Mouse (Mus musculus) C2C12 (cell line): ENCODE measurements at regions not wholly inside any gene's neighbourhood (a gene's known extent, or its start where the extent isn't known, plus 50 kb on each side); places are given as distances from the start of the nearest gene placed in this dataset.

Experiments
- H3K27me3 ChIP-seq: one replicate; pipeline ENCODE4 v1.6.1; 2011; ENCODE audit not compliant: control insufficient read depth, insufficient read depth, insufficient read length
- H3K36me3 ChIP-seq: one replicate; pipeline ENCODE4 v1.6.1; 2011; ENCODE audit not compliant: control insufficient read depth, insufficient read depth
- H3K4me3 ChIP-seq: one replicate; pipeline ENCODE4 v1.5.1; 2011; ENCODE audit warnings: mild to moderate bottlenecking, control low read depth; ENCODE audit not compliant: poor library complexity, insufficient read depth, severe bottlenecking
- H3K79me2 ChIP-seq: one replicate; pipeline ENCODE4 v1.6.1; 2011; ENCODE audit not compliant: control insufficient read depth, insufficient read depth
- H3K79me3 ChIP-seq: one replicate; pipeline ENCODE4 v1.6.1; 2011; ENCODE audit warnings: low read depth, control low read depth
- H3ac ChIP-seq: one replicate; pipeline ENCODE3; 2011; ENCODE audit warnings: low read depth; ENCODE audit not compliant: control insufficient read depth, insufficient read length
- CEBPB ChIP-seq: IDR thresholded peaks from one replicate; pipeline ENCODE4 v1.6.1; 2011; ENCODE audit warnings: low read depth, mild to moderate bottlenecking, control low read depth, moderate library complexity
- CTCF ChIP-seq: IDR thresholded peaks from one replicate; pipeline ENCODE4 v1.5.1; 2011; ENCODE audit not compliant: control insufficient read depth, insufficient read depth, insufficient read length
- FOSL1 ChIP-seq: IDR thresholded peaks from one replicate; pipeline ENCODE4 v1.8.0; 2011; ENCODE audit warnings: mild to moderate bottlenecking, low read length; ENCODE audit not compliant: poor library complexity, insufficient read depth, severe bottlenecking
- MAX ChIP-seq: IDR thresholded peaks from one replicate; pipeline ENCODE4 v1.6.1; 2011; ENCODE audit warnings: mild to moderate bottlenecking, control low read depth
- MYOD1 ChIP-seq: IDR thresholded peaks from one replicate; pipeline ENCODE4 v1.6.1; 2011; ENCODE audit warnings: low read depth; ENCODE audit not compliant: control insufficient read depth, insufficient read length
- MYOG ChIP-seq: IDR thresholded peaks from one replicate; pipeline ENCODE4 v1.6.1; 2011; ENCODE audit not compliant: control insufficient read depth, insufficient read length; ENCODE audit errors: extremely low read depth
- USF1 ChIP-seq: IDR thresholded peaks from one replicate; pipeline ENCODE4 v1.6.1; 2011; ENCODE audit warnings: low read depth, mild to moderate bottlenecking, control low read depth, moderate library complexity

GRCm38 (mm10) chr3:137547938-137548337 lies 73.5 kb upstream of the Ddit4l start:
- Histone ChIP-seq H3K79me2 (no peaks in the 10 kb centered on the region), H3K27me3 (no peaks in the 10 kb centered on the region), H3K79me3 (no peaks in the 10 kb centered on the region), H3K36me3 (no peaks in the 10 kb centered on the region), H3K4me3 (no peak overlapping the region), H3ac (no peak overlapping the region)
- TF ChIP-seq FOSL1 (no peak), CEBPB (no peak), CTCF (no peak), MYOG (no peak), MYOD1 (no peak), MAX (no peak), USF1 (no peak)

GRCm38 (mm10) chr3:137550708-137551107 lies 70.7 kb upstream of the Ddit4l start:
- H3K79me2 ChIP-seq: no peaks in the 10 kb centered on the region
- no peaks in the 10 kb centered on the region for H3K36me3 ChIP-seq
- no peaks in the 10 kb centered on the region for H3K79me3 ChIP-seq
- no peak overlapping the region for H3ac ChIP-seq
- H3K27me3 ChIP-seq: no peaks in the 10 kb centered on the region
- TF ChIP-seq MYOD1 (no peak), MAX (no peak), CTCF (no peak), MYOG (no peak), FOSL1 (no peak), USF1 (no peak), CEBPB (no peak)
- H3K4me3 ChIP-seq: no peak overlapping the region

DNA sequence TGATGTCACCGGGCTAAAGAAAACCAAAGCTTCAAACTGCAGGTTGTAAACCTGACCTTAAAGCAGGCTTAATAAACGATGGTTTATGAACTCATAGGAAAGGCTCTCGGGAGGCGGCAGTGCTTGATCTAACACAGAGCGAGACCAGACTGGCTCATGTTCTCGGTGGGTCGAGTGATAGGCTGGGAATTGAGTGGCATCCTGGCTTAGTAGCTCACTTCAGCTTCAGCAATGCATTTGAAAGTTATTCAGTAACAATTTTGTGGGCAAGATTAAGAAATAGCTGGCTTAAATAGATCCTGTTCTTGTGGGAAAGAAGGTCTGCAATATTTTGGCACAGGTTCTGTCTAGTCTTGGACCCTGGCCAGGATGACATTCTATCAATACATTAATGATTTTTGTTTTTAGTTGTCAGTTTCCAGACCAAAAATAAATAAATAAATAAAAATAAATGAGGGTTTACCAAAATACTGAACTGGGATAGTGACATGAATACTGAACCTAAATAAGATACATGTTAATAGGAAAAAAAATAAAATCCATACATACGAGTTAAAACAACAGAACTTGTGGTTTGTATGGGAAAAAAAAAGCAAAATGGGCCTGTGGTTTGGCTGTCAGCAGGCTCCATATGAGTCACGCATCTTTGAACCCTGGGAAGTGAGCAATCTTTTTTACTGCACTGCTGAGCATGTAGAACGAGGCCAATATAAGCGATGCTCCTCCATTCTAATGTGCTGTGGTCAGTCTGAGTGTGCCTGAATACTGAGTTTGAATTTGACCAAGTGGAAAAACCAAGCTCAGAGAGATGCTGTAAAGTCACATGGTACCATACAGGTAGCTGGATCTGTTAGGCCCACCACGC lies 68.7 kb upstream of the Ddit4l start:
- H3K4me3 ChIP-seq: no peak overlapping the region
- no peaks in the 10 kb centered on the region for H3K79me2 ChIP-seq

DNA sequence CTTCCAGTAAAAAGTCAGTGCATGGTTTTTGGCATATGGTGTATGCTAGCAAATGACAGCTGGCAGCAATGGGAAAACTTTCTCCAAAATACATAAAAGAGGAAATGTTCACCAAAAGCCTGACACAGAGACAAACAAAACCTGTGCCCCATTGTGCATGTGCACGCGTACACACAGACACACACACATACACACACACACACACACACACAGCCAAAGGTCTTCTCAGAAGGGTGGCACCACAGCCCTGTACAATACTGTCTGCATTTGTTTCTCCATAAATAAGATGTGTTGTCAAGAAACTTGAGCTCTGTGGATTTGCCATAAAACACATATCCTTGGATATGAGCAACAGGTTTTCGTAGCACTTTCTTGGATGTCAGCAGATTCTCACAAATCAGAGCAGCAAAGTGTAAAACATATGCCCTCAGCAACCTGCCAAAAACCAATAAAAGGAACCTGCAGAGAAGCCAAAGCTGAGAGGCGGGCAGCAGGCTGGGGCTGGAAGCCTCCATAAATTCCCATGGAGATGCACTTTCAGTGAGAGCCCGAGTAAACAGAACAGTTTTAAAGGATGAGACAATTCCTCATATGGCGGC lies 60.5 kb upstream of the Ddit4l start:
- no peak overlapping the region for H3K4me3 ChIP-seq
- H3K27me3 ChIP-seq: no peaks in the 10 kb centered on the region
- H3K36me3 ChIP-seq: no peaks in the 10 kb centered on the region
- H3K79me3 ChIP-seq: no peaks in the 10 kb centered on the region
- TF ChIP-seq MYOD1 (no peak), USF1 (no peak), CEBPB (no peak), CTCF (no peak), FOSL1 (no peak), MAX (no peak), MYOG (no peak)
- H3ac ChIP-seq: no peak overlapping the region
- H3K79me2 ChIP-seq: no peaks in the 10 kb centered on the region

More for the DNA sequence above, 68.7 kb upstream of the Ddit4l start:
- no peak overlapping the region for H3ac ChIP-seq
- H3K36me3 ChIP-seq: no peaks in the 10 kb centered on the region
- H3K79me3 ChIP-seq: no peaks in the 10 kb centered on the region
- TF ChIP-seq CEBPB: peak; percentile 79
- no peak for TF ChIP-seq MYOD1
- TF ChIP-seq MAX: peak; percentile 70
- peak; percentile 34 for TF ChIP-seq USF1
- TF ChIP-seq FOSL1: peak; percentile 55
- TF ChIP-seq MYOG: no peak
- TF ChIP-seq CTCF: no peak
- H3K27me3 ChIP-seq: no peaks in the 10 kb centered on the region

- H3K27me3 ChIP-seq: no peaks in the 10 kb centered on the region
- no peaks in the 10 kb centered on the region for H3K79me2 ChIP-seq
- no peaks in the 10 kb centered on the region for H3K36me3 ChIP-seq
- H3ac ChIP-seq: no peak overlapping the region
- no peaks in the 10 kb centered on the region for H3K79me3 ChIP-seq
- no peak overlapping the region for H3K4me3 ChIP-seq
- TF ChIP-seq FOSL1 (no peak), MYOD1 (no peak), CTCF (no peak), MYOG (no peak), MAX (no peak), USF1 (no peak), CEBPB (no peak)
These were observed 59.4 kb upstream of the Ddit4l start for GRCm38 (mm10) chr3:137561986-137562385.
